Mouse (Mus musculus) heart, postnatal 14 days (tissue): Measurements from ENCODE around the gene Shisa4. TPM values are rescaled to one million over a fixed set of nuclear protein-coding genes. Genes with fewer than 3 reads are reported as not detected.

ENCODE experiments used
- DNase-seq, 2 experiments: peaks; one replicate each; pipeline ENCODE4 v3.0.0; 2021 to 2022
- intact Hi-C: fragments of 180-260 bp; cut with DNase I; formaldehyde crosslinking; loops from one replicate; pipeline ENCODE4 v1.15.1; 2025
- total RNA-seq, 2 experiments: library from RNA; stranded (reverse); gene quantifications; 2 replicates each; pipeline ENCODE4 v1.2.3; 2021

Gene Shisa4
- total RNA-seq, 2 experiments from 2014 or later = 2.7 to 4.2 TPM

DNA sequence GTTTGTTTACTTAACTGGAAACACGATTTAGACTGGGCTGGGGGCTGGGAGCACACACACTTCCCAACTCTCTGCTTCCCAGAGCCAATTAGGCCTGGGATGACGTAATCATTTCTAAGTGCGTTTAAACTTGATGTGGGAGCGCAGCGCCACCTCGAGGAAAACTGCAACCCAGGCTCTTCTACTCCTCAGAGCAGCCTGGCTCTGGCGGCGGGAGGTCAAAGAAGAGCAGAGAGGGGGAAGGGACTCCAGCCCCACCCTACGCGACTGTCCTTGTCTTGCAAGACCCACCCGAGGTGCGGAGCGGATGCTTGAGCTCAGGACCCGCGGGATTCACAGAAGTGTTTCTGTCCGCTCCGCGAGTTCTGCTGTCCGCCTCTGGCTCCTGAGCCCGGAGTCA, 6.8 kb downstream of the Shisa4 start:
- DNase-seq = peak; percentile 89 to 90
- intact Hi-C loops = loop anchor here (1.0 to 10.0 kb wide), 5 partner anchors 51 to 383 kb away; partner anchors contain the start of gene Elf3

- DNase-seq = no peak
- intact Hi-C loops = loop anchor here (5.0 to 10.0 kb wide), 2 partner anchors 50 to 383 kb away; no protein-coding TSS in a partner anchor
These were observed 7.4 kb downstream of the Shisa4 start for GRCm38 (mm10) chr1:135367595-135367994.

DNA sequence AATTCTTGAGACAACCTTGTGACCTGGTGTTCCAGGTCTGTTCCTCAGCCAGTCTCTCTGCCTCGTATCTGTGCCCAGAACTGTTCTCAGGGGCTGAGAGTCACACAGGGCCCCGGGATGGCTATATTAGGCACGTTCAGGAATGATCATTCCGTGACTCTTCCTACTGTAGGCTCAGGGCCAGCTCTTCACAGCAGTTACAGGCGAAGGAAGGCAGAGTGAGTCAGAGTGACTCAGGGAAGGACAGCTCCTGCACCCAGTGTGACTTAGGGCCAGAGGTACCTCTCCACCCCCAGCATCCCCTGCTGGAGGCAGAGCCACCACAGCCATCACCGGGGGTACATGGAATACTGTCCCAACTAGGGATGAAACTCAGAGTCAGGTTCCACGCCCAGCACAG, 8.0 kb downstream of the Shisa4 start:
- DNase-seq = no peak
- intact Hi-C loops = loop anchor here (5.0 to 10.0 kb wide), 2 partner anchors 50 to 382 kb away; no protein-coding TSS in a partner anchor

DNA sequence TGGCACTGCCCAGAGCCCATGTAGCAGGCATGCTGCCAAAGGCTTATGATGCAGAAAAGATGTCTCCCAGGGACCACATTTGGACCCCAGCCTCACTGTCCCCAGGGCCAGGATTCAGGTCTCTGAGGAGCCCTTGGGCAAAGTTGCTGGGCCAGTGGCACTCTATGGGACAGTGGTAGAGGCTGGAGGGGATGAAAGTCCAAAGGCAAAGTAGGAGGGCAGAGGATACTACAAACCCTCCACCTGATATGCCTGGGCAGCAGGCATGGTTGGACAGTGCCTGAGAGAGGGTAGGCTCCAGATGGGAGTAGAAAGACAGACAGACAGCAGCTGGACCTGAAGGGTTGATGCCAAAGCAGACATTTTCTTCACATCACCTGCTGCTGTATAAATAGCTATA, 8.7 kb downstream of the Shisa4 start:
- intact Hi-C loops = loop anchor here (5.0 to 10.0 kb wide), 2 partner anchors 49 to 382 kb away; no protein-coding TSS in a partner anchor
- DNase-seq = no peak

DNA sequence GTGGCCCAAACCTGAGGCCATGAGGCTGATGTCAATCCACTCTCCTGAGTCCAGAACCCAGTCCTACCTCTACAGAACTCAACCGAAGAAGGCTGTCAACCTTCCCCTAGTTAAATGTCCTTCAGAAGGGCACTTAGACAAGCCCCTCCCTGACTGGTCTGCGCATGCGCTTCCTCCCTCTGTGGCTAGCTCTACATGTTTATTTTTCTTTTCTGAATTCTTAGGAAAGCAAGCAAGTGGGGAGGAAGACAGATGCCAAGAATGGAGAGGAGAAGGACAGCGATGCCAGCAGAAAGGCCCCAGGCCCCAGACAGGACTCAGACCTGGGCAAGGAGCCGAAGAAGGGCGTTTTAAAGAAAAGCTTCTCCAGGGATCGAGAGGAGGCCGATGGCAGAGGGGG, 11.6 kb downstream of the Shisa4 start:
- intact Hi-C loops = loop anchor here (10.0 kb wide), 1 partner anchor 379 kb away; no protein-coding TSS in a partner anchor

DNA sequence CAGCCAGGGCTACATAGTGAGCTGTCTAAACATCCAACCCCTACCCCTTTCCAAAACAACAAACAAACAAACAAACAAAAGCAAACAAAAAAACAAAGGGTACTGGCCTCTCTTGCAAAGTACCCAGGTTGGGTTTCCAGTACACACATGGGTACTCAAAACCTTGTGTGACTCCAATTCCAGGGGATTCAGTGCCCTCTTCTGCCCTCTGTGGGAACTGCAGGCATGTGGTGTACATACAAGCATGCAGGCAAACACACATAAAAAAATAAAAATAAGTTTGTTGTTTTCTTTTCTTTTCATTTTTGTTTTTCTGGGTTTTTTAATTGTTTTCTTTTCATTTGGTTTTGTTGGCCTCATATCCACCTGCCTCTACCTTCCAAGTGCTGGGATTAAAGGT, 12.9 kb downstream of the Shisa4 start:
- no peak for DNase-seq
- intact Hi-C loops = loop anchor here (10.0 kb wide), 1 partner anchor 377 kb away; no protein-coding TSS in a partner anchor

More for the DNA sequence above, 11.6 kb downstream of the Shisa4 start:
- no peak for DNase-seq

GRCm38 (mm10) chr1:135361491-135361890, 13.5 kb downstream of the Shisa4 start:
- DNase-seq = no peak
- intact Hi-C loops = loop anchor here (10.0 kb wide), 1 partner anchor 377 kb away; no protein-coding TSS in a partner anchor

DNA sequence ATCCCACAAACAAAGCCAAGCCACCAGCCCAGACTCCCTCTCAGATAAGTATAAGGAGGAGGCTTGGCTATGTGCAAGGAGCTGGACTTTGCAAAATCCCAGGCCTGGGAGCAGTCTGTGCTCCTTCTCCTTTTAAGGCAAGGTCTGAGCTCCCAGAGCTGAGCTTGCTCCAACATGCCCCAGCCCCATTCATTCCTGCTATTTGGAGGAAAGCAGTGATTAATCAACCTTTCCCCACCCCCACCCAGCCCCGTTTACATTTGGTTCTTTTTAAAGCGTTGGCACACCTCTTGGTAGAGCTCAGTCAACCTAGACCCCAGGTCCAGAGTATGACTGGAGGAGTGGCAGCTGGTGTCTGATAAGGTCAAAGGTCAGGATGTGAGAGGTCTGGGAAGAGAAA, 16.0 kb downstream of the Shisa4 start:
- intact Hi-C loops = no loop called here
- DNase-seq = no peak

DNA sequence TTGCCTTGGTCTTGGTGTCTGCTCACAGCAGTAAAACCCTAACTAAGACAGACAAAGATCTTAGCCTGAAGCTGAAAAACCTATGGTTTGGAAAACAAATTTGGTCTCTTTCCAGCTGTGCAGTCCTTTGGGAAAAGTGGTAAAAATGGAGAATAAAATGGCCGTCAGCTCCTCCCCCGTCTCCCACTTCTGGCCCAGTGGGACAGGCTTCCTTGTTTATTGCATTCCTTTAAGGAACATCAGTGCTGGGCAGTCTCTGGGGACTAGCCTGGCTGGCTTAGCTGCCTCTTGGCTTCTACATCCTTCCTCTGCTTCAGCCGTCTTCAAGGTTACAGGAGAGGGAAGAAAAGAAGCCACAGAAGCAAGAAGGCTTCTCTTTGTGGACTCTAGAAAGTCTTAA, 23.1 kb downstream of the Shisa4 start:
- DNase-seq = peak; percentile 45 to 50
- intact Hi-C loops = no loop called here

- intact Hi-C loops = no loop called here
- peak; percentile 42 to 50 for DNase-seq
These were observed 27.4 kb downstream of the Shisa4 start for GRCm38 (mm10) chr1:135347498-135348169.

DNA sequence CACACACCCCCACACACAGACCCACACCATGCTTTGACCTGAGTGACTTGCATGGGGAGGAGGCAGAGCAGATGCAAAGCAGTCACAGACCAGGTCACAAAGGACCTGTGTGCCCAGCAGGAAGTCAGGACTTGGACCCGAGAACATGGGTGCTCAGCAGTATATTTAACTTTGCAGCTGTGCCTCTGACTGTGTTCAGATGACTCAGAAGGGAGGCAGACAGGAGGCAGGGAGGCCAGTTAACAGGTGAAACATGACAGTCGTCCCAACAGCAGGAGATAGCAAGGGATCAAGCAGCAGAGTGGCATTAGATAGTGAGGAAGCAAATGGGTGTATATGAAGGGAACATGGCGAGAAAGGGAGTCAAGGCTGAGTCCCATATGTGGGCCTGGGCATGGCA, 28.1 kb downstream of the Shisa4 start:
- no peak for DNase-seq
- intact Hi-C loops = no loop called here

- intact Hi-C loops = no loop called here
- no peak for DNase-seq
These were observed 31.0 kb downstream of the Shisa4 start for GRCm38 (mm10) chr1:135344026-135344425.

DNA sequence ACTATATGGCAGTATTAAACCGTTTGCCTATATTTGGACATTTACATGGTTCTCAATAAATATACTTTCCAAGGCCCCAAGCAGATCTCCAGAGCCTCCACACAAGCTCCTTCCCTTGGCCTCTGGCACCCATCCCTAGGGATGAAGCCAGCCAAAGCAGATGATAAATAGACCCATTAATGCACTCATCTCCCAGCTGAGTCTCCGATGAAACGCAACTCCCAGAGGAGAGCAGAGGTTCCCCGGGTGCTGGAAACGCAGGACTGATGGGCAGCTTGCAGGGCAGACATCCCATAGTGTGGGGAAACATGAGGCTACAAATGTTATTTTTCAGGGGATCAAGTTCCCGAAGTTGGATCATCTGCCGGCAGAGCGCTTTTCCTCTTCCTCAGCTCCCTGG, 33.1 kb downstream of the Shisa4 start:
- intact Hi-C loops = no loop called here
- DNase-seq = no peak

DNA sequence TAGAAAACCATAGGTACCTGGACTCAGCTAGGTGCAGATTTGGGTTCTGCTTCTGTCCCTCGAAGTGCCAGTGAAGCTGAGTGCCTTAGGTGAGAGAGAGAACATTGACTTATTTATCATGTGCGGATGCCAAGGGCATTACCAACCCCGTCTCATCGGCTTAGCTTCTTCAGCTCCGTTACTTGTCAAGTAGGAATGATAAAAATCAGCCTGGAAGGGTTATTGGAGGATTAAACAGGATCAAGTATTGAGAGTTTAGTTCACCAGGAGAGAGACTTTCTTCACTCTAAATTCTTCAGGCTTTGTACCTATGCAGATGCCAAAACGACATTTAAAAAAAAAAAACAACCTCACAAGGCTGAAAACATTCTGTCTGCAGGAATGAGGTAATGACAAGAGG, 44.5 kb downstream of the Shisa4 start:
- DNase-seq = no peak
- intact Hi-C loops = no loop called here

DNA sequence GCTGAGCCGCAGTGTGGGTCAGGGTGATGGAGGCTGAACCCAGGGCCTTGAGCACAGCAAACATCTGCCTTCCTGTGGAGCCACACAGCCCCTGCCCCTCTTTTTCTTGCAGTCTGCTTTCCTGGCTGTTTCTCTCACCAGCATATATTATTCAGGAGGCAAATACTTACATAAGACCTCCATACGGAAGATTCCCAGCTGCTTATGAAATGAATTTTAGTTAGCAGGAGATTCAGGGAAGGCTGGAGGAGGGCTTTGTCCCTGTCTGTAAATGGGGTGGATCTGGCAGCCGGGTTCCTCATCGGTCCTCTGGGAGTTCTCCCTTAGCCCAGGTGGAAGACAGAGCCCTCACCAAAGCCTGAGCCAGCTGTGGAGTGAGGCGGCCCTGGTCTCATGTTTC, 46.7 kb downstream of the Shisa4 start:
- intact Hi-C loops = no loop called here

GRCm38 (mm10) chr1:135325934-135326333, 49.1 kb downstream of the Shisa4 start:
- intact Hi-C loops = no loop called here
- no peak for DNase-seq

More for the DNA sequence above, 46.7 kb downstream of the Shisa4 start:
- no peak for DNase-seq

GRCm38 (mm10) chr1:135324571-135324970, 50.5 kb downstream of the Shisa4 start, which contains the start of gene Lmod1:
TSS of gene Lmod1 (plus strand) at chr1:135324807.
- intact Hi-C loops = no loop called here
- DNase-seq = peak; percentile 26 to 41

DNA sequence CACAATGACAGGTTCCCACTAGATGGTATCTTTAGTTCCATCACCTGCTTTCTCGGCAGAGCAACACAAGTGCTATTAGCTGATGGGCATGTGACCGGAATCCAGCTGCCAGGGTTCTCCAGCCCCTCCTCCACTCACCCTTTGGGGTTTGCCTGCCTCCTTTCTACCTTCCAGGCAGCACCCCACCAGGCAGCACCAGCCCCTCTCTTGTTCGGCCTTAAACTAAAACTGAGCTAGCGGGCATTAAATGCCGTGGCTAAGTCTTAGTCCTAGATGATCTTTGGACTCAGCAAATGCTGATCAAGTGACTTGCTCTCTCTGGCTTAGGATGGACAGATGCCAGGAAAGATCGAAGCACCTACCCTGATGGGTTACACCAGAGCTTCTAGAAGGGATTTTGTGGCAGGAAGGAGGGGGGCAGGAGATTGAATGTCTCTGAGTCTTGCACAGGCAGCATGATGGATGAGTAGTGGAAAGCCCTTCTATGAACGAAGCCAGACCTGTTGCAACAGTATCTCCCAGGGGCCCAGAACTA, 51.6 kb downstream of the Shisa4 start:
- intact Hi-C loops = no loop called here
- DNase-seq = no peak
